Mouse (Mus musculus) G1E-ER4 (cell line): ENCODE results near the gene Smpdl3b. TPM values are rescaled to one million over a fixed set of nuclear protein-coding genes. Genes with fewer than 3 reads are reported as not detected.

ENCODE experiments used
- GATA1 ChIP-seq: IDR thresholded peaks from one replicate; pipeline ENCODE4 v1.8.0; 2012; ENCODE audit warnings: low read length, inconsistent platforms
- polyA plus RNA-seq: library from polyadenylated mRNA; stranded (reverse); fragments of >175 nt; gene quantifications from 2 replicates; pipeline ENCODE4 v1.2.3, GENCODE M21; 2012

Smpdl3b gene
- polyA plus RNA-seq, 1 experiment, result 0.08 TPM

GRCm38 (mm10) chr4:132702076-132702475, 55.0 kb downstream of the Smpdl3b start:
- TF ChIP-seq GATA1, result no peak

- no peak for TF ChIP-seq GATA1
These were observed 63.7 kb downstream of the Smpdl3b start for GRCm38 (mm10) chr4:132693366-132693765.

GRCm38 (mm10) chr4:132689634-132690033, 67.4 kb downstream of the Smpdl3b start:
- TF ChIP-seq GATA1, result no peak

Other genes starting within 250 kb of the Smpdl3b start
- gene Sesn2, start 246.8 kb downstream of the Smpdl3b start, polyA plus RNA-seq, result 21.3 and 24.4 TPM in 2 replicates
- 178 and 267 TPM in 2 replicates for gene Atpif1, start 223.6 kb downstream of the Smpdl3b start, polyA plus RNA-seq
- 73.7 and 340 TPM in 2 replicates for gene Dnajc8, start 221.7 kb downstream of the Smpdl3b start, polyA plus RNA-seq
- not detected in 2 replicates for gene Ptafr, start 193.2 kb downstream of the Smpdl3b start, polyA plus RNA-seq
- 2.4 and 3.3 TPM in 2 replicates for gene Eya3, start 118.3 kb downstream of the Smpdl3b start, polyA plus RNA-seq
- 0.70 and 0.84 TPM in 2 replicates for gene Xkr8, start 24.7 kb downstream of the Smpdl3b start, polyA plus RNA-seq
- gene Rpa2, start 11.1 kb upstream of the Smpdl3b start, polyA plus RNA-seq, result 86.1 and 88.1 TPM in 2 replicates
- not detected in 2 replicates for gene Themis2, start 39.1 kb upstream of the Smpdl3b start, polyA plus RNA-seq
- 59.8 and 60.6 TPM in 2 replicates for gene Ppp1r8, start 85.9 kb upstream of the Smpdl3b start, polyA plus RNA-seq
- gene Stx12, start 127.3 kb upstream of the Smpdl3b start, polyA plus RNA-seq, result 6.6 and 7.0 TPM in 2 replicates
- 16.4 and 23.0 TPM in 2 replicates for gene Fam76a, start 165.3 kb upstream of the Smpdl3b start, polyA plus RNA-seq
- gene Fgr, start 216.8 kb upstream of the Smpdl3b start, polyA plus RNA-seq, result not detected in 2 replicates